Mouse (Mus musculus): Measurements from ENCODE around the gene Cd36.
"Not testable (repeated sequence)": the region's sequence is repeated elsewhere in the genome, so short reads cannot be mapped to it uniquely, and the experiment has no call there.

The Cd36 gene

DNA sequence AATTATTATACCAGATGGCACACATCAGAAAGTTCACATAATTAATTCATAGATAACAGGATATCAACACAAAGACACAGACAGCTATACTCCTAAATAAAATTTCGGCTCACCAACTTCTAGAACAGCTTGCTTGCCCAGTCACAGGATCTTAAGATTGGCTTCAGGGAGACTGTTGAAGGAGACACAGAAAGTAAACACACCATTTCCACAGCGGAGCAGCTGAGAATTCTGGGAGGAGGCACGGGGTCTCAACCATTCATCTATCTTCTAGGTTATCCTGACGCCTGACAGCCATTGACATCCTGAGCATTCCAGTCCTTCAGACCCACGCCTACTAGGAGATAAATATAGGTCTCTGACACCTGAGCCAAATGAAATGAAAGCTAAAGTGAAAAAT is at the start of gene Cd36:
TSS of gene Cd36 (minus strand) at position 204 of the 400 bp plus-strand sequence.
- no peak for DNase-seq

DNA sequence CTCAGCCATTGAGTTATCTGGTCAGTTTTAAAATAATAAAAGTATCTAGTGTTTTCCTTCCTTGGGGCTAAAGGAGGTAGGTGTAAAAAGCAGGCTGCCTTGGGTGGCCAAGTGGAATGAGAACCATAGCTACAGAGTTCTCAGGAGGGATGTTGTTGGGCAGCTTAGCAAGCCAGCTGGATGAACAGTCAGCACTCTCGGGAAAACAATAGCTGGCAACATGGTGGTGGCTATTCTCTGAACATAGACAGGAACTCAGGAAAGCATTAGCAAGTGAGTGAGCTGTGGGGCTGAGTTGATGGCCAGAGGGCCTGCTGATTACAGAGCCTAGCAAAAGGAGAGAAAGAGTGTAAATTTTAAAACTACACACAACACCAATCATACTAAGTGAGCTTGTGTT is 45.9 kb upstream of the Cd36 start:
- no peak for DNase-seq

DNA sequence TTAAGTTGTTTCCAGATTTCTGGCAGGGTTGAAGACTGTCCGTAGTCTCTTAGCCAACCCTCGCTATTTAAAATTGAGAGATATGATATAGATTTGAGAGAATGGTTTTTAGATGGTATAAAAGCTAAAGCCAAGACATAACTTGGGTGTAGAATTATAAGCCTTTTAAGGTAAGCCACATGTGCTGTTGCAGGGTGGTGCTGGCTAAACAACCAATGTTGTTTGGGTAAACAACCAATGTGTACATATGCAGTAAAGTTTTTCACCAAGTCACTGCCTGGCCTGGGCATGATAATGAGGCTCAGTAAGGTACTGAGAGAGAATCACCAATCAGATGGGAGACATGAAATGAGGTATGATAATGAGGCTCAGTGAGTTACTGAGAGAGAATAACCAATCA is 43.0 kb upstream of the Cd36 start:
- DNase-seq: not testable (repeated sequence)

DNA sequence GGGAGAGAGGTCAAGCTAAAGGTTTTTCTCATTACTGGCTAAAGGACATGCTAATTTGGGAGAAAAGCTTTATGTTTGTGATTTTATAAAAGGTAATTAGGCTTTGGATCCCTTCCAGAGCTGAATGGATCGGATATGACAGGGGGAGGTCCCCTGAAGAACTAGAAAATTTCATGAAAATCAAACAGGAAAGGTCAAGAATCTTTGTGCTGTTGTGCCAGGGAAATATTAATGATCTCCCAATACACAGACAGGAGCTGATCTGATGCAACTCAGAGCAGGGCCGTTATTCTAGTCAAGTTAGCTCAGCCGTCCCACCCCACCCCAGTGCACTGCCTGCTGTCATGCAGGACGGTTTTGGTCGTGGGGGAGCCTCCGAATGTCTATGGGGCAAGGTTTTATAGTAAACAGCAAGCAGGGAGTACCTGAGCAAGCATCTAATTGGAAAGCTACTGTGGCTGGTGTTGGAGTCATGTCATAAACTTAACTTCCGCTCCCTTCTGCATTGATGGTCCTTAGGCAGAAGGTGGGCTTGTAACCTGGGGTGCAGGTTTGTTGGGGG is 40.5 kb upstream of the Cd36 start:
- DNase-seq: no peak

DNA sequence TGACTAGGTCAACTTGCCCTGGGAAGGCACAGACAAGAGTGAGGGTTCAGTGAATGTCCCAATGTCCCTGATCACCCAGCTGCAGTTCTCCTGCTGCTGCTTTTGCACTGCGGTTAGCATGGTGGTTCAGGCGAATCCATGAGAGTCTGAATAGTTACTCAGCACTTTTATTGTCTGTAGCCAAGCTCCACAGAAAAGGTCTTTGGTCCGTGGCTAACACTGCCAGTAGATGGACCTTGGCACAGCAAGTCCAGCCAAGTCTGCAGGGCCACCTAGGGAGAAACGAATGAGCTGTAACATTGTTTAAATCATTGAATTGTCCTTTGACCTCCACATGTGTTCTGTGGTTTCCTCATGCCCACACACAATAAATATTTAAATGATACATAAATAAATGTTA is 39.9 kb upstream of the Cd36 start:
- DNase-seq: no peak

DNA sequence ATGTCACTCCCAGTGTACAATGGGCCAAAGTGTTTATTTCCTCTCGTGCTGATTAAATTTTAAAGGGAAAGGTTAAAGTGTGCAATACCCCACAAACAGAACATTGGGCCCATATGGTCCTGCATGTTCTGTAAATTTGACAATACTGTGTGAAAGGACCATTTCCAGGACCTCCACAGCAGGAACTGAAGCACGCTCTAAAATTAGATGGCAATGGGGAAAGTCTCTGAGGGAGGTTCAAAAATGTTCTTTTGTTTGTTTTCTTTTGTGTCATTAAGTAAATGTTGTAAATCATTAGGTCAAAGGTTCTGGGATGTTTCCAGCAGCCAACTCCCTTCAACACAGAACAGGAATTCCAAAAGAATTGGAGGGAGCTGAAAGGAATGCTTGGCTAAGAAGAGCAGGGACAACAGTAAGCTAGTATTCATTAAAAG is 35.5 kb upstream of the Cd36 start:
- DNase-seq: no peak

DNA sequence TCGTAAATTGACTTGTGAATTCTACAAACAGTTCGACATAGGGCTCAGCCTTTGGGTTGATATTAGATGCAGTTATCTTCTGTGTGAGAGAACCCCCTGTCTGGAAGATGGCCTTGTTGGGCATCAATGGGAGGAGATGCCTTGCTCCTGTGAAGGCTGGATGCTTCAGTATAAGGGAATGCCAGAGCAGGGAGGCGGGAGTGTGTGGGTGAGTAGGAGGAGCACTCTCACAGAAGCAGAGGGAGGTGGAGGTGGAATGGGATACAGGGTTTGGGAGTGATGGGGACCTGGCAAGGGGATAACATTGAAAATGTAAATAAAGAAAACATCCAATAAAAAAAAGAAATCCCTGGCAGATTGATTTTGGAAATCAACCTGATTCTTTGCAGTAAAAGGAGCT is 35.0 kb upstream of the Cd36 start:
- no peak for DNase-seq

DNA sequence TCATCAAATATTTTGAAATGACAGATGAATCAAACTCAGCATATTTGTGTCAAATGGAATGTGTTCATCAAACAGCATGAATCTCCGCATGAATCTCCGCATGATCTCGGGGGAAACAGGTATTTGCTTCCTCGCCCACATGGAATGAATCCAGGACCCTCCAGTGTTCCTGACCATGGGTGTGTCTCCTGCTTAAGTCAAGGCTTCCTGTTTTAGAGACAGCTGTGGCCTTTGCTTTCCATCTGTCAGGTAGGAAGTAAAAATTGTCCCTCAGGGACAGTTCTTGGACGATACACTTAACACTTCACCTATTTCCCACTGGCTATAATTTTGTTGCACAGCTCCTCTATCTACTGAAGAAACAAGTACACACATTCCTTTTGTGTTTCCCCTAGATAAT is 30.4 kb upstream of the Cd36 start:
- DNase-seq: no peak

DNA sequence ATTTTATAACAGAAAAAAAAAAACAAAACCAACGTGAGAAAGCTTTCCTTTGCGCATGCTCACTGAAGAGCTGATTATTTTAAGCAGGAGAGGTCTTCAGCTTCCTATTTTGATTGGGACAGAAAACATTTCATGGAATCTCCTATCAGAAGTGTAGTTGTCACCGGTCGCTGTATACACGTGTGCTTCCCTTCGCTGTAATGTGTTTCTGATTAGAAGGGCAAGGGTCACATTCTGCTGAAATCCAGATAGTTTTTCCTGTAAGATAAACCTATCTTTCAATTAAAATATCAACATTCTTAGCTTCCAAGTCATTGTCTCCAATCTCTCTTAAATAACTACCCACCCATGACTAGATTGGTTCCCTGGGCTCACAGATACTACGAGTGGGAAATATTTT is 16.2 kb upstream of the Cd36 start:
- no peak for DNase-seq

DNA sequence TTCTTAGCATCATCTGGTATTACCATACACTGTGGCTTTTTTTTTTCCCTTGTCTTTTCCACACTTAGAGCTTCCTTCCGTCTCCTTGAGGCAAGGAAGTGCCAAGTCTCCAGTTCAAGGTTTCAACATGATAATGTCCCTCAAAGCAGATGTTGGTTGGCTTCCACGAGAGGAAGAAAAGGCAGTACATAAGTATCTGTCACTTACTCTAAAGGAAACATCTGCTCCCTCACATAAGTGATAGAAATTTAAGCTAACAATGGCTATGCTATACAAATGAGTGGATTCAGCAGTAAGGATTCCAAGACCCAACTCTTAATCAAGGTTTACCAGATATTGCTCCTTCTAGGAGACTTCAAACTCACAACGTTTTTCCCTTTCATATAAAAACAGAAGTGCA is 10.3 kb upstream of the Cd36 start:
- DNase-seq: no peak

DNA sequence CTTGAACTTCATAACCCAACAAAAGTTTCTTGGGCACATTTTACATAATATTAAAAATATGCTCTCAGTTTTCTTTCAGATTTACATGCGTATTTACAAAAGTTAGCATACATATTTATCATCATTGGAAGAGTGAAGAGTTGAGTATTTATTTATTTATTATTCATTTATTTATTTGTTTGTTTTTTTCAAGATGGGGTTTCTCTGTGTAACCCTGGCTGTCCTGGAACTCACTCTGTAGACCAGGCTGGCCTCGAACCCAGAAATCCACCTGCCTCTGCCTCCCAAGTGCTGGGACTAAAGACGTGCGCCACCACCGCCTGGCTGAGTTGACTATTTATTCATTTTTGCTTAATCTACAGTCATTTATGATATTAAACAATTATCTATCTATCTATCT is 9.0 kb upstream of the Cd36 start:
- not testable (repeated sequence) for DNase-seq

DNA sequence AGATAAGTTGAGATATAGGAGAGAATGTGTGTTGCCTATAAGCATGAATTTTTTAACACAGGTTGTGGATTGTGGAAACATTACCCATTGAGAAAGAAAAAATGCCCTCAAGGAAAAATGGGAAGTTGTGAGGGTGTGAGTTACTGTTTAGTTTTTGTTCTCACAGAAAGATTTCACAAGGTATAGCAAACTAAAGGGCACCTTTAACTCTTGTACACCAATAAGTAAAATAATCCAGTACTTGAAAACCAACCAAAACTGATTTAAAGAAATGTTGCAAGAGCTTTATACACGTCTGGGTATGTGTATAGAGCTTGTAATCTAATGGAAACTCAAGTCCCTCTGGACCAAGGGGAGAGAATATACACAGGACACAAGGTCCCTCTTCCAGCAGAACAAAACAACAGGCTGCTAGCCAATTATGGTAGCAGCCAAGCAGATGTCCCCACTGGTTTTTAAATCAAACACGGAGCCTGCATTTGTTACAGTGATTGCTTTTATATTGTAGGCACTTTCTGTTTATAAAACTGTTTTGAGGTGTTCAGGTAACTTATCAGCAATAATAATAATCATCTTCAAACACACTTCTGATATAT is 5.1 kb upstream of the Cd36 start:
- DNase-seq: no peak

DNA sequence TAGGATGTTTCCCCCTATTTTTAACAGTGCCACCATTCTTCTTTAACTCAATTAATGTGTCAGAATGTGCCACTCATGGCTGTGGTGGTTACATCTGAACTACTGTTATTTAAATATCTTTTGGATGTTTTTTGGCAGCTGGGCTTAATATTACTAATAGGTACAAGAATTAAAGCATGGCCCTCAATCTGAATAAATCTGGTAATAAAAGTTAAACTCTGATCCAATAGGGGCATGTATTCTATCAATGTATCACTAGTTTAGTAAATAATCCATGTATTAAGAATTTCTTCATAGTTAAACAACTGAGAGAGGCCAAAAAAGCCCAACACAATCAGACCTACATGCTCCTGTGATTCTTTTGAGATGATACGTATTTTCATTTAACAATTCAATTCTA is 690 bp upstream of the Cd36 start:
- no peak for DNase-seq

DNA sequence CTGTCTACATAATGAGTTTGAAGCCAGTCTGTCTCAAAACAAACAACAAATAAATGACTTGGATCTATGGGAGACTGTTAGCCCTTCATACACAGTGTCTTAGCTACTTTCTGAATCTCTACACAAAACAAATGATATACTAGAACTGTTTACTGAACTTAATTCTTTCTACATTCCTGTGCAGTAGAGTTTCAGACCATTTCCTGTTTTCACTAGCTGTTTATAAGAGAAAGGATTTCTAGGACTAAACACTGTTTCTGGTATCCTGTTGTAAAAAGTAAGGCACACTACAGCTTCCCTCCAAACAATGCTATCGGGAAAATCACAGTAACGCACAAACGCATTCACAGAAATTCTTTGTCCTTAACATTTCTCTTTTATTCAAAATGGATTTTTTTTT is 2.2 kb downstream of the Cd36 start:
- no peak for DNase-seq

DNA sequence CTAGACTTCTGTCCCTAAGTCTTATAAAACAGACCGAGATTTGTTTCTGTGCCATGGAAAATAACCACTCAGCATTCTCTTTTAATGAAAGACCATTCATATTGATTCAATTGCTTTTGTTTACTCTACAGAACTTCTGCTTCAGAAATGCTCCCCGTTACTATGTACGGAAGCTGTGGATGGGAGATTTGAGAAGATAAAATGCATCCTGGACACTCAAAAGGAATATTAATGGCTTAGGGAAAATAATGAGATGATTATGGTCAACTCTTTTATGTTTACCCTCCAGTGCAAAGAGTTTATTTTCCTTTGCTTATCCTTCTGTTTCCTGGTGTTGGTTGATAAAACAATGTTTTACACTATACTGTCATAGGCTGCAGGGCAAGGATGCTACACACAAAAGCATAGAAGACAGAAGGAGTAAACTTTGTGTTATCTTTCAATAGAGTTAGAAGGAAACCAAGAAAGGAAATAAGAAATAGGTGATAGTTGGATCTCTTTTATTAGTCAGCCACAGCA is 5.2 kb downstream of the Cd36 start:
- no peak for DNase-seq

DNA sequence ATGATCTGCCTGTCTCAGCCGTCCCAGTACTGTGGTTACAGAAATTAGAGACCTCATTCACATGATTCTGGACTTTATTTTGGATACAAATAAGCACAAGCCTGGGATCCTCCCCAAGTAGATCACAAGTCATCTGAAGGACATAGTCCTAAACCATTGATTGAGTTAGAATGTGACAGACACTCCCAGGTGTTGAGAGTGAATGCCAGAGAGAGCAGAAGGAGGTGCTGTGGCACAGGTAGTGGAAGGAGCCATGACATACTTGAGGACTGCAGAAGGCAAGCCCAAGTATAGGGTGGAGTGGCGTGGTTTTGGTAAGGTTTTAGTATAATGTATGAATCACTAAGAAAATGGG is 7.1 kb downstream of the Cd36 start:
- DNase-seq: no peak

DNA sequence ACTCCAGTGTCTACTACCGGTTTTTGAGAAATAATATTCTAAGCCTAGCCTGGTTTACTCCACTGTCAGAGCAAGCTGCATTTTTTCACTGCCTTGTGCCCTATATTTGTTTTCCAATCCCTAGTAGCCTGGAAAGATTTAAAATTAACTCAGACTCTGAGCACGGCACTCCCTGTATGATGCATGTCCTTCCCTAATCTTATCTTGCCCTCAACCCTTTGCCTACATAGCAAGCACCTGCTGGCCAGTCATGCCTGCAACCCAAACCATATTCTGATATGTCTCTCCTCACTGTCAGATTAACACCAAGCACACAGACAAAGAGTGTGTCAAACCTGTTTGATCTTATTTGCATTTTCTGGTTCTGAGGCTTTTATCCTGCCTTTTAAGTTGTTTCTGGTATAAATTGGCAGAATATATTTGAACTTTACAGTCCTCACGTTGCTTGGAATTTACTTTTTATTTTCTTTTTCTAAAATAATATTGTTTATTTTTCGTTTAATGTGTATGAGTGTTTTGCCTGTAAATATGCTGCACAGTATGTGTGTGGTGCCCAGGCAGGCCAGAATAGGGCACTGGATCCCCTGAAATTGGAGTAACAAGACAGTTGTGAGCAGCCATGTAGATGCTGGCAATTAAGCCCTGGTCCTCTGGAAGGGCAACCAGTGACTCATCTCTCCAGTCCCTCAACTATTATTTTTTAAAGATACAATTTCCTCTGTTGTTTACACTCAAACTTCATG is 7.6 kb downstream of the Cd36 start:
- DNase-seq: no peak

DNA sequence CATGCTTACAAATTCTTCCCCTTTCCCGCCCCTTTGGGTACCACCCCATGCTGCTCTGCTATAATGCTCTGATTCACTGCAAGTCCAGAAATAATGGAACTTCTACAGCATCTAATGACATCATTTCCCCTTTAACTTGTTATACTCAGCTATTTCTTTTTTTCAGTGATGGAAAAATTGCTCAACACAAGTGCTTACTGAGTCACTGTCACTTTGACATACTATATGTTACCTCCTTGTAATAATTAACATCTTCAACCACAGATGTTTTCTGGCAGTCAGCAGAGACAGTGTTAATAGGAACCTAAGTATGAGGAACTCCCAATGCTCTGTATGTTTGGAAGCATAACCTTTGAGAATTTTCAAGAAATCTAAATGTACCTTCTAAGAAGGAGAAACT is 8.7 kb downstream of the Cd36 start:
- DNase-seq: no peak

DNA sequence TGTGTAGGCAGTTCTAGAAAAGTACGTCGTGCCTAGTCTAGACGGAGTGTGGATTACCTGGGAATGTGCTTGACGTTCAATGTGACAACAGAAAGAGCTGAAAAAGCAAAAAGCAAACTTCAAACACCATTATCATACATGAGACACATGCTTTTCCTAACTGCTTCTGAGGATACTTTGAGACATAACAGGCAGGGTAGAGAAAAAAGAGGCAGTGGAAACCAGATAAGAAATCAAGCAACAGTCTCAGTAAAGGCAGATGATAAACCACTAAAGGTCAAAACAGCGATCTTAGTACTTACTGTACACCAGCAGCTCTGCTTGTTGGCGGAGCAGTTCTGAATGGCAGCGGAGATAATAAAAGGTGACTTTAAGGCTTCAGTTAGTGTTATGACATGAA is 11.6 kb downstream of the Cd36 start:
- DNase-seq: no peak

DNA sequence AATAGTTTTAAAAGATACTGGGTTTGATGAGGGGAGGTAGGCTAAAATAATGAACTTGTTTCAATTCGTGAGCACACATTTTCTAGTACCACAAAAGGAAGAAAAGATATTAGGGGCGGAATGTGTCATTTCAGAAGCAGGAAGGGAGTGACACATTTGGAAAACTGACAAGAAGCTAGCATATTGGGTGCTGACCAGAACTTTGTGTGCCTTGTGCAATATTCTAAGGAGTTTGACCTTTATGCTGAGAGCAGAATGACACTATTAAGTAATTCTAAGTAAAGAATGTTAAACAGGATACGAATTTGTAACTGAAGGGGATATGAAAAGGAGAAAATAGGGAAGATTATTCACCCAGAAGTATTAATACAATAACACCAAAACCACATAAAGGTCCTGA is 12.0 kb downstream of the Cd36 start:
- no peak for DNase-seq

DNA sequence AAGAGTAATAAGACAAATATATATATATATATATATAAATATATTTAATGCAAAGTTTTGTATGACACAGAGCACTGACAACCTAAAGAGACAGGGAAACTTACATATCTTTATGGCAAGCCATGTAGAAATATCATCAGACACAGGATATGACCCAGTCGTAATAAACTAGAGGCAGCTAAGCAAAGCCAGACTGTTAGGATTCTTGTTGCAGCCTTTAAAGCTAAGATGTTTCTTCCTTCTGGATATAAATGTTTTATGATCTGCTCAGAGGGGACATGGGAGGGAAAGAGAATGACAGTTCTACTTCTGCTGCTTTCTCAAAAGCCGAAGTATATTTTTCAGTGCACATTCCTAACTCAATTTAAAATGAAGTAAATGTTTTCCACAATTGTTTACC is 14.3 kb downstream of the Cd36 start:
- no peak for DNase-seq

DNA sequence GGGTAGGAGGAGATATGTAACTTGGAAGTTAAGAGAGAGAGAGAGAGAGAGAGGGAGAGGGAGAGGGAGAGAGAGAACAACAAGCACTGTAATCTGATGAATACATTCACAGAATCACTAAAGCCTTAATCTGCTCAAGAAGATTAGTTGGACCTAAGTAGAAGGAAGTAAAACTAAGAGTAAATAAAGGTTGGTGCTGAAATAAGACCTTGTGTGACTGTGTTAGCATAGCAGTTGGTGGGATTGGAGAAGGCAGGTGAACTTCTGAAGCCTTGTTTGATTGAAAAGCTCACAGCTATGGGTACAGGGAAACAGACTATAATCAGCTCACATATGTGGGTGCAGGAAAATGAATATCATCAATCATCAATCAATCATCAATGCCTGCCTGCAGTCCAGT is 23.2 kb downstream of the Cd36 start:
- no peak for DNase-seq

DNA sequence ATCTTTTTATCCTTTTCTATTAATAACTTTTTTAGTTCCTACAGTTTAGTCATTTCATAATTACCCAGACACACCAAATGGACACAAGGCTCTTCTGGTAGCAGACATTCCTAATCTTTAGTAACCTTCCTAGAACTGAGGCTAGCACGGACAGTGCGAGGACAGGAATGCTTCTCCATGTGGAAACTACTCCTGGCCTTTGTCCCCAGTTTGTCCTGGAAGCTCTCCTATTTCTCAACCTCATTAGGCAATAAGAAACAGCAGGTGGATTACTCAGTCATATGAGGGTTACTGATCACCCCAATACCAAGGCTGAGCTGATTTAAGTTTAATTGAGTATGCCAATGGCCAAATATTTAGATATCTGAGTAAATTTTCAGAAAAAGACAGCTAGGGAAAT is 25.5 kb downstream of the Cd36 start:
- no peak for DNase-seq

DNA sequence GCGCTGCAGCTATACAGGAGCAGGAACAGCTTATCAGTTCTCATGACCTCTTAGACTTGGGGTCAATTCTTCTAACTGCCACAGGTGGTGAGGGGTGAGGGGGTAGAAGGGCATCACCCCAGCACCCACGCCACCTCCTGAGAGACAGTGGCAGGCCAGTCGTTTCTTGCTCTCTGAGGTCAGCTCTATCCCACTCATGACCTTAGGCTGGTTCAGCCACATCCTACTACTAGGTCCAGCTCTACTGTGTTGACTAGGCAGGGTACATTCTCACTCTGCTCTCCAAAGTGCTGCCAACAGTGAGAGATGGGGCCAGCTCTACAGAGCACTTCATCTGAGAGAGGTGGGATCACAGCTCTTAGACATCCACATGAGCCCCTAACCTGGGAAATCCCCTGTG is 30.2 kb downstream of the Cd36 start:
- no peak for DNase-seq

DNA sequence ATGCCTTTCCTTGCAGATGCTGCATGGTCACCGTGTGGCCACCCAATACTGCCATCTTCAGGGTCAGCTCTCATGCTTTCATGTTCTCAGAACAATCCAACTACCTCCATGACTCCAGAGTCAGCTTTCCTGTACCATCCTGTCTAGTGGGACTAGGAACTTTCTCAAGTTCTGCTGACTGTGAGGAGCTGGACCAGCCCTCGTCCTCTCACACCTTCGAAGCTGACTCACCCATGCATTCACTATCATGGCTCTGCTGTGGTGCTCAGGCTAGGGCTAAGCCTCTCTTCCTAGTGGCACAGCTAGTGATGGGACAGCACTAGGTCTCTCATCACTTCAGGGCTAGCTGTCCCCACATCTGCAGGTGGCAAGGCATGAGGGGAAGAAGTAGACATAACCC is 30.7 kb downstream of the Cd36 start:
- DNase-seq: no peak

All from cerebellum, adult 11-12 months (tissue).